Mouse (Mus musculus) forebrain, embryonic 10.5 days (tissue): ENCODE data around the gene Rere. TPM values are rescaled to one million over a fixed set of nuclear protein-coding genes. Genes with fewer than 3 reads are reported as not detected.
"Not testable (repeated sequence)": the region's sequence is repeated elsewhere in the genome, so short reads cannot be mapped to it uniquely, and the experiment has no call there.

Experiments used
- DNase-seq: peaks from one replicate; pipeline ENCODE4 v3.0.0-alpha.2; 2017; ENCODE audit warnings: low spot score; ENCODE audit errors: extremely low spot score
- H3K27ac ChIP-seq: fragments of 300-500 bp; sonication (generic); 2 replicates; pipeline ENCODE4 v1.5.1; 2016; ENCODE audit warnings: mild to moderate bottlenecking
- H3K27me3 ChIP-seq: fragments of 300-500 bp; sonication (generic); 2 replicates; pipeline ENCODE4 v1.6.1; 2016; ENCODE audit warnings: mild to moderate bottlenecking; ENCODE audit not compliant: poor library complexity, severe bottlenecking
- H3K36me3 ChIP-seq: fragments of 300-500 bp; sonication (generic); replicated peaks from 2 replicates; pipeline ENCODE4 v1.6.1; 2016; ENCODE audit warnings: mild to moderate bottlenecking, moderate library complexity
- H3K4me1 ChIP-seq: fragments of 300-500 bp; sonication (generic); 2 replicates; pipeline ENCODE4 v1.6.1; 2016
- H3K4me3 ChIP-seq: fragments of 300-500 bp; sonication (generic); 2 replicates; pipeline ENCODE4 v1.5.1; 2016; ENCODE audit warnings: mild to moderate bottlenecking, moderate library complexity
- H3K9me3 ChIP-seq: fragments of 300-500 bp; sonication (generic); 2 replicates; pipeline ENCODE4 v1.6.1; 2016; ENCODE audit warnings: mild to moderate bottlenecking, moderate library complexity
- WGBS: fragments of 180-500 bp; shearing (Covaris S2); methylation state at CpG from one replicate; pipeline ENCODE4 v1.1.7; 2016; 5-methylcytosine and 5-hydroxymethylcytosine counted together
- polyA plus RNA-seq: library from polyadenylated mRNA; unstranded; fragments of >200 nt; fragmentation: Nextera tagmentation; extraction: Ambion mirVana; gene quantifications from 2 replicates; pipeline ENCODE4 v1.2.1, GENCODE M21; 2016

Gene Rere
- polyA plus RNA-seq, 1 experiment from 2014 or later: 31.1 TPM

- H3K4me1 ChIP-seq: peaks cover 17% of the 10 kb centered on the region
- WGBS: 97% methylated on average over 4 of the region's 6 CpGs
- H3K36me3 ChIP-seq: peaks cover 61% of the 10 kb centered on the region
- DNase-seq, H3K4me3 ChIP-seq, H3K9me3 ChIP-seq, H3K27me3 ChIP-seq, H3K27ac ChIP-seq: not testable (repeated sequence)
These were observed 231.9 kb downstream of the Rere start for GRCm38 (mm10) chr4:150513387-150513786.

GRCm38 (mm10) chr4:150516201-150516600, 234.8 kb downstream of the Rere start:
- Histone ChIP-seq H3K27ac (no peak overlapping the region), H3K27me3 (no peaks in the 10 kb centered on the region), H3K4me3 (no peak overlapping the region), H3K9me3 (no peaks in the 10 kb centered on the region; the same call in 1 of the 2 replicates), H3K4me1 (peaks cover 17% of the 10 kb centered on the region), H3K36me3 (peaks cover 44% of the 10 kb centered on the region)
- no peak for DNase-seq
- WGBS: 77% methylated on average over 2 of the region's 2 CpGs

GRCm38 (mm10) chr4:150517381-150517780, 235.9 kb downstream of the Rere start:
- Histone ChIP-seq H3K27me3 (no peaks in the 10 kb centered on the region), H3K4me1 (peaks cover 25% of the 10 kb centered on the region), H3K36me3 (peaks cover 34% of the 10 kb centered on the region), H3K9me3 (no peaks in the 10 kb centered on the region; the same call in 1 of the 2 replicates), H3K27ac (peak overlapping the region; percentile 33; the same call in 1 of the 2 replicates), H3K4me3 (no peak overlapping the region)
- WGBS: 70% methylated on average over 4 of the region's 4 CpGs
- no peak for DNase-seq

DNA sequence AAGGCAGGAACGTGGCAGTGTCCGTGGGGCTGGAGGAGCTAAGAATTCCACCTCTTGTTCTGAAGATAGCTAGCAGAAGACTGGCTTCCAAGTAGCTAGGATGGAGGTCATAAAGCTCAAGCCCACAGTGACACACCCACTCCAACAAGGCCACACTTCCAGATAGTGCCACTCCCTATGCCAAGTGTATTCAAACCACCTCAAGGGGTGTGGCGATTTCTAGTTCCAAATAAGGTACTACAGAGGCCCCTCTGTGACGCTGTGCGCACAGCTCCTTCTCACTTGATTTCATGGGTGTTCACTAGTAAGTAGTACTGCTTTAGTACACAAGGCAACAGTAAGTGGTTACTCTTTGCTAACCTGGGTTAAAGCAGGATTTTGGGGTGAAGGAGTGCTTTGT, 237.4 kb downstream of the Rere start:
- 97% methylated on average over 5 of the region's 5 CpGs for WGBS
- no peak overlapping the region for H3K27ac ChIP-seq

GRCm38 (mm10) chr4:150520069-150520468, 238.6 kb downstream of the Rere start:
- 95% methylated on average over 1 of the region's 1 CpGs for WGBS
- Histone ChIP-seq H3K4me1 (peaks cover 34% of the 10 kb centered on the region), H3K27me3 (no peaks in the 10 kb centered on the region), H3K36me3 (peaks cover 38% of the 10 kb centered on the region), H3K9me3 (no peaks in the 10 kb centered on the region), H3K27ac (no peak overlapping the region), H3K4me3 (no peak overlapping the region)
- no peak for DNase-seq

More for the DNA sequence above, 237.4 kb downstream of the Rere start:
- no peaks in the 10 kb centered on the region; the same call in 1 of the 2 replicates for H3K9me3 ChIP-seq
- H3K4me3 ChIP-seq: no peak overlapping the region
- no peak for DNase-seq
- H3K36me3 ChIP-seq: peaks cover 29% of the 10 kb centered on the region
- no peaks in the 10 kb centered on the region for H3K27me3 ChIP-seq
- peaks cover 33% of the 10 kb centered on the region for H3K4me1 ChIP-seq

GRCm38 (mm10) chr4:150522425-150522824, 241.0 kb downstream of the Rere start:
- Histone ChIP-seq H3K4me1 (peaks cover 25% of the 10 kb centered on the region), H3K27ac (no peak overlapping the region), H3K4me3 (no peak overlapping the region), H3K27me3 (no peaks in the 10 kb centered on the region), H3K36me3 (peaks cover 47% of the 10 kb centered on the region), H3K9me3 (no peaks in the 10 kb centered on the region)
- WGBS: 81% methylated on average over 5 of the region's 5 CpGs
- DNase-seq: no peak

- no peaks in the 10 kb centered on the region for H3K27me3 ChIP-seq
- H3K9me3 ChIP-seq: no peaks in the 10 kb centered on the region
- 0 out of 2 replicates have a peak overlapping the region, but pooled peaks have one; percentile 25 for H3K27ac ChIP-seq
- DNase-seq: no peak
- H3K4me1 ChIP-seq: peaks cover 17% of the 10 kb centered on the region
- H3K36me3 ChIP-seq: peaks cover 52% of the 10 kb centered on the region
- no peak overlapping the region for H3K4me3 ChIP-seq
These were observed 241.9 kb downstream of the Rere start for GRCm38 (mm10) chr4:150523351-150523750.

- no peak for DNase-seq
- peaks cover 17% of the 10 kb centered on the region for H3K4me1 ChIP-seq
- peaks cover 63% of the 10 kb centered on the region for H3K36me3 ChIP-seq
- 88% methylated on average over 1 of the region's 1 CpGs for WGBS
- H3K4me3 ChIP-seq: no peak overlapping the region
- no peak overlapping the region for H3K27ac ChIP-seq
- no peaks in the 10 kb centered on the region for H3K9me3 ChIP-seq
- no peaks in the 10 kb centered on the region for H3K27me3 ChIP-seq
These were observed 244.8 kb downstream of the Rere start for GRCm38 (mm10) chr4:150526269-150526668.

- Histone ChIP-seq H3K27me3 (no peaks in the 10 kb centered on the region), H3K36me3 (peaks cover 57% of the 10 kb centered on the region), H3K4me3 (no peak overlapping the region), H3K27ac (no peak overlapping the region), H3K4me1 (peaks cover 10% of the 10 kb centered on the region; the same call in 1 of the 2 replicates), H3K9me3 (no peaks in the 10 kb centered on the region)
- 88% methylated on average over 1 of the region's 1 CpGs for WGBS
- DNase-seq: no peak
These were observed 247.0 kb downstream of the Rere start for GRCm38 (mm10) chr4:150528426-150528825.

DNA sequence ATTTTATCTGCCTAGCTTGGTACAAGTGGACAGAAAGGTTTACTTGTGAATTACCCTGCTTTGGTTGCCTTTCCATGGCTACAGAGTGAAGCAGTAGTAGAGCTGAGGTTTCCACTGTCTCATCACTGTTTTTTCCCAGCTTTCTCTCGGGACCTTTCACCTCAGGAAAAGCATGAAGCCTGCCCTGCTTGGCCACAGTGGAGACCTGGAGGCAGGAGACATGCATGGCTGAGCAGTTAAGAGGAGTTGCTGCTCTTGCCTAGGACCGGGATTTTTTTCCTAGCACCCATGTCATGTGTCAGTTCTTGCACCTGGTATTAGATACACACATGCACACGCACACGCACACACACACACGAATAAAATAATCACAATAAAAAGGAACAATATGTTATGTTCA, 247.4 kb downstream of the Rere start:
- Histone ChIP-seq H3K4me3 (no peak overlapping the region), H3K9me3 (no peaks in the 10 kb centered on the region), H3K4me1 (peaks cover 6% of the 10 kb centered on the region; the same call in 1 of the 2 replicates), H3K27me3 (no peaks in the 10 kb centered on the region), H3K36me3 (peaks cover 52% of the 10 kb centered on the region), H3K27ac (no peak overlapping the region)
- no peak for DNase-seq
- 92% methylated on average over 5 of the region's 5 CpGs for WGBS

DNA sequence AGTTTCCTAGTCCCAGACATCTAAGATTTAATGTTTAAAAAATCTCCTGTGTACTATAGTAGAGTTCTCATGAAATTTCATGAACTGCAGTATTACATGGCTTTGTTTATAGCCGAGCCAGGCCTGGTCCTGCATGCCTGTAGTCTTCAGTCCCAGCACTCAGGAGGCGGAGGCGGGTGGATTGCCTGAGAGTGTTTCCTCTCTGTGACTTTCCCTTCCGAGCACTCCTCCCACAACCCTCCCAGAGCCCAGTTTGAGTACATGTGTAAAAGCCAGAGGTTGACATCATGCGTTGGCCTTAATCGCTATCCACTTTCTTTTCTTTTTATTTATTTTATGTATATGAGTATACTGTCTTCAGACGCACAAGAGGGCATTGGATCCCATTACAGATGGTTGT, 250.4 kb downstream of the Rere start:
- Histone ChIP-seq H3K9me3 (no peaks in the 10 kb centered on the region), H3K27ac (no peak overlapping the region), H3K27me3 (no peaks in the 10 kb centered on the region), H3K36me3 (peaks cover 63% of the 10 kb centered on the region), H3K4me3 (no peak overlapping the region), H3K4me1 (peaks cover 6% of the 10 kb centered on the region; the same call in 1 of the 2 replicates)
- no peak for DNase-seq
- 83% methylated on average over 7 of the region's 7 CpGs for WGBS

DNA sequence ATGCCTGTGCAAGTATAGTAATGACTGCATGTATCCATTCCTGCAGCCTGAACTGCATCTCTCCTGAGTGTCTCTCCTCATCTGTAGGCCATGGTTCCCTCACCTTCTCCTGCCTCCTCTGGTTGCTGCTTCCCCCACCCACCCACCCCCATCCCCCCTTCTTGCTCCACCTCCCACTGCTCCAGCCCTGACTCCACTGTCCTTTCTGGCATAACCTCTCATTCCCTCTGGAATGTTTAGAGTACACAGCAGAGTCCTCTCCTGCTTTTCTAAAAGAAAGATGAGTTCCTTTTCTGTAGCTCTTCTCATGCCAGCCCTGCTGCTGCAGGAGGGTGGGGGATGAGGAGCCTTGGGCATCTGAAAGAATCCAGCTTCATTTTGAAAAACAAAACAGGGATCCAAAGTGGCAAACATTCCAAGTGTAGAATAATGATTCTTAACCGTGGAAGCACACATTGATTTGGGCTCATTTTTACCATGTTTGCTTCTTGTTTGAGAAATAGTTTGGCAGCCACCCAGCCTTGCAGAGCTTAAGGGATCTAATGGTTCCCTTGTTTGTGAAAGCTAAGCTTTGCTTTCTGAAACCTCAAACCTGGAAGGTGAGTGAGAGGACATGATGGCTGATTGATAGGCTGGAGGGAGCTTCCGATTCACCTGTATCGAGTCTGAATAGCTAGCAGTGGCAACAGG, 255.5 kb downstream of the Rere start:
- H3K4me3 ChIP-seq: no peak overlapping the region
- no peak overlapping the region for H3K27ac ChIP-seq
- no peaks in the 10 kb centered on the region for H3K9me3 ChIP-seq
- peaks cover 20% of the 10 kb centered on the region for H3K4me1 ChIP-seq
- no peak for DNase-seq
- 96% methylated on average over 3 of the region's 3 CpGs for WGBS
- peaks cover 59% of the 10 kb centered on the region for H3K36me3 ChIP-seq
- H3K27me3 ChIP-seq: no peaks in the 10 kb centered on the region

DNA sequence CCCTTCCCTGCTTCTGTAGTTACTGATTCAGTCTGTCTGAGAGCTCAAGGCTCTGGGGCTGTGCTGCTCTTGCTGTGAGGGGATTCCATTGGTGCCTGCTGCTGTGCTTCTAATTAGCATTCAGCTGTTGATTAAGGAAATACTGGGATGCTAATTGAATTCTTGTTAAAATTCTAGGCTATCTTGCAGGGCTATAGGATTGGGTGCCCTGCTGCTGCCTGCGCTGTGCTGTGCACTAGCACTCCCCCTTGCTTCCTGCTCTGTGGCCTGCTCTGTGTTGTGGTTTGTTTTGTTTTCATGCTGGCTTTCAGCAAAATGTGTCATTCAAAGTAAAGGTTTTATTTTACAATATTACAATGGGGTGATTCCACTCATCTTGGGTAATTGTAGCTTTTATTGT, 258.4 kb downstream of the Rere start:
- H3K9me3 ChIP-seq: no peaks in the 10 kb centered on the region
- H3K36me3 ChIP-seq: peaks cover 51% of the 10 kb centered on the region
- DNase-seq: no peak
- H3K27me3 ChIP-seq: no peaks in the 10 kb centered on the region
- H3K4me1 ChIP-seq: peaks cover 14% of the 10 kb centered on the region
- H3K27ac ChIP-seq: no peak overlapping the region
- whole genome bisulfite sequencing: 70% methylated on average over 1 of the region's 1 CpGs
- H3K4me3 ChIP-seq: no peak overlapping the region
